Mouse (Mus musculus): ENCODE measurements around the gene Sh2d5. TPM values are rescaled to one million over a fixed set of nuclear protein-coding genes. Genes with fewer than 3 reads are reported as not detected.

The Sh2d5 gene
- polyA plus RNA-seq, 1 experiment from 2014 or later: 0.87 TPM

- no peaks in the 10 kb centered on the region for H3K9me3 ChIP-seq (replicated peaks)
- peaks cover 24% of the 10 kb centered on the region for H3K36me3 ChIP-seq
- H3K27me3 ChIP-seq (replicated peaks): 0 out of 2 replicates have a peak, but pooled peaks cover 5% of the 10 kb centered on the region
- ATAC-seq: no peak
- H3K4me2 ChIP-seq: peak overlapping the region; percentile 87
- H3K9ac ChIP-seq: peak overlapping the region; percentile 84
- H3K4me3 ChIP-seq: peak overlapping the region; percentile 99
- peak overlapping the region; percentile 85 for H3K27ac ChIP-seq
- WGBS (ENCODE audit: insufficient replicate concordance): 7% methylated on average over 18 of the region's 18 CpGs
- peaks cover 36% of the 10 kb centered on the region for H3K4me1 ChIP-seq
Observed at GRCm38 (mm10) chr4:138303742-138304141, 53.5 kb downstream of the Sh2d5 start.

- Histone ChIP-seq H3K9ac (peak within 1 kb of the TSS; percentile 94), H3K9me3 (replicated peaks) (no peaks in the 10 kb centered on the region), H3K27ac (peak within 1 kb of the TSS; percentile 85), H3K4me2 (peak within 1 kb of the TSS; percentile 87), H3K36me3 (peaks cover 32% of the 10 kb centered on the region), H3K4me3 (peak within 1 kb of the TSS; percentile 99), H3K27me3 (replicated peaks) (no peaks in the 10 kb centered on the region), H3K4me1 (peaks cover 36% of the 10 kb centered on the region)
- WGBS (ENCODE audit: insufficient replicate concordance): under 1% methylated on average over 64 of the region's 64 CpGs
- peak; percentile 98 for ATAC-seq
Observed at GRCm38 (mm10) chr4:138304340-138305104, 54.3 kb downstream of the Sh2d5 start, which contains the start of gene Ddost. TSS of gene Ddost (plus strand) at chr4:138304730.

GRCm38 (mm10) chr4:138307025-138307424 is 56.8 kb downstream of the Sh2d5 start:
- peaks cover 36% of the 10 kb centered on the region for H3K4me1 ChIP-seq
- no peak overlapping the region for H3K4me3 ChIP-seq
- 81% methylated on average over 3 of the region's 3 CpGs for WGBS (ENCODE audit: insufficient replicate concordance)
- no peaks in the 10 kb centered on the region for H3K27me3 ChIP-seq (replicated peaks)
- no peak overlapping the region for H3K27ac ChIP-seq
- no peak overlapping the region for H3K4me2 ChIP-seq
- no peak overlapping the region for H3K9ac ChIP-seq
- peaks cover 57% of the 10 kb centered on the region for H3K36me3 ChIP-seq
- H3K9me3 ChIP-seq (replicated peaks): no peaks in the 10 kb centered on the region
- ATAC-seq: no peak

- H3K9ac ChIP-seq: no peak overlapping the region
- H3K36me3 ChIP-seq: peaks cover 64% of the 10 kb centered on the region
- H3K9me3 ChIP-seq (replicated peaks): no peaks in the 10 kb centered on the region
- no peak for ATAC-seq
- WGBS (ENCODE audit: insufficient replicate concordance): 85% methylated on average over 12 of the region's 12 CpGs
- H3K4me2 ChIP-seq: no peak overlapping the region
- H3K4me3 ChIP-seq: no peak overlapping the region
- H3K4me1 ChIP-seq: peaks cover 36% of the 10 kb centered on the region
- H3K27me3 ChIP-seq (replicated peaks): no peaks in the 10 kb centered on the region
- no peak overlapping the region for H3K27ac ChIP-seq
Observed at GRCm38 (mm10) chr4:138307739-138308138, 57.5 kb downstream of the Sh2d5 start.

GRCm38 (mm10) chr4:138310311-138310910 is 60.2 kb downstream of the Sh2d5 start:
- Histone ChIP-seq H3K9me3 (replicated peaks) (no peaks in the 10 kb centered on the region), H3K4me2 (no peak overlapping the region), H3K4me1 (peaks cover 22% of the 10 kb centered on the region), H3K36me3 (peaks cover 90% of the 10 kb centered on the region), H3K9ac (no peak overlapping the region), H3K27me3 (replicated peaks) (no peaks in the 10 kb centered on the region), H3K4me3 (no peak overlapping the region), H3K27ac (no peak overlapping the region)
- no peak for ATAC-seq
- WGBS (ENCODE audit: insufficient replicate concordance): 93% methylated on average over 19 of the region's 19 CpGs

Other genes starting within 250 kb of the Sh2d5 start
- gene Hp1bp3, start 34.1 kb upstream of the Sh2d5 start, polyA plus RNA-seq (2016; fragmentation: Nextera tagmentation; extraction: Ambion mirVana): 48.2 and 50.1 TPM in 2 replicates
- 0.26 and 0.37 TPM in 2 replicates for gene Kif17, start within 50 bp of the Sh2d5 start, polyA plus RNA-seq (2016; fragmentation: Nextera tagmentation; extraction: Ambion mirVana)
- gene Ddost, start 54.3 kb downstream of the Sh2d5 start, polyA plus RNA-seq (2016; fragmentation: Nextera tagmentation; extraction: Ambion mirVana): 206 and 212 TPM in 2 replicates
- gene Pink1, start 75.9 kb downstream of the Sh2d5 start, polyA plus RNA-seq (2016; fragmentation: Nextera tagmentation; extraction: Ambion mirVana): 28.8 and 30.2 TPM in 2 replicates
- gene Cda, start 117.6 kb downstream of the Sh2d5 start, polyA plus RNA-seq (2016; fragmentation: Nextera tagmentation; extraction: Ambion mirVana): 5.1 and 5.8 TPM in 2 replicates
- not detected in 2 replicates for gene Fam43b, start 146.1 kb downstream of the Sh2d5 start, polyA plus RNA-seq (2016; fragmentation: Nextera tagmentation; extraction: Ambion mirVana)
- gene Mul1, start 184.3 kb downstream of the Sh2d5 start, polyA plus RNA-seq (2016; fragmentation: Nextera tagmentation; extraction: Ambion mirVana): 9.4 and 10.2 TPM in 2 replicates
- 1.3 and 1.4 TPM in 2 replicates for gene Camk2n1, start 203.9 kb downstream of the Sh2d5 start, polyA plus RNA-seq (2016; fragmentation: Nextera tagmentation; extraction: Ambion mirVana)

All from liver, embryonic 12.5 days (tissue).